Mouse (Mus musculus): ENCODE data around the gene Dnajc17. TPM values are rescaled to one million over a fixed set of nuclear protein-coding genes. Genes with fewer than 3 reads are reported as not detected.

Gene Dnajc17
- total and polyA plus RNA-seq, 3 experiments, result 2.5 to 10.1 (median 9.3) TPM

- no peak overlapping the region for H3K4me3 ChIP-seq
- intact Hi-C loops (cut with DNase I), result no loop called here
Measured at GRCm38 (mm10) chr2:119247904-119248303, 39.3 kb upstream of the Dnajc17 start.

GRCm38 (mm10) chr2:119245246-119245645 lies 36.7 kb upstream of the Dnajc17 start:
- no peaks in the 10 kb centered on the region for H3K79me2 ChIP-seq (replicated peaks; ENCODE audit: control insufficient read depth, insufficient read depth, low read length)
- intact Hi-C loops (cut with DNase I), result no loop called here
- no peak overlapping the region for H3K4me3 ChIP-seq
- TF ChIP-seq POLR2A (IDR thresholded peaks at IDR 0.05; ENCODE audit: insufficient read depth, low read depth, low read length) (no peak), EP300 (IDR thresholded peaks at IDR 0.05; ENCODE audit: insufficient read depth, low read depth, low read length) (no peak), CTCF (IDR thresholded peaks at IDR 0.05) (no peak)
- no peak overlapping the region for H3K27ac ChIP-seq
- no peaks in the 10 kb centered on the region for H3K36me3 ChIP-seq (ENCODE audit: control insufficient read depth, insufficient read depth, low read length)
- 55% methylated on average over 7 of the region's 7 CpGs for WGBS
- no peaks in the 10 kb centered on the region for H3K4me1 ChIP-seq (ENCODE audit: control insufficient read depth, insufficient read depth, low read length)
- DNase-seq, result no peak
- H3K27me3 ChIP-seq (ENCODE audit: control insufficient read depth, insufficient read depth, low read length), result no peaks in the 10 kb centered on the region
- no peak overlapping the region for H3K9ac ChIP-seq (ENCODE audit: low read depth, low read length)

More at GRCm38 (mm10) chr2:119247904-119248303, 39.3 kb upstream of the Dnajc17 start:
- H3K27me3 ChIP-seq (ENCODE audit: control insufficient read depth, insufficient read depth, low read length), result no peaks in the 10 kb centered on the region
- 81% methylated on average over 9 of the region's 9 CpGs for WGBS
- TF ChIP-seq EP300 (IDR thresholded peaks at IDR 0.05; ENCODE audit: insufficient read depth, low read depth, low read length), result no peak
- no peak for TF ChIP-seq POLR2A (IDR thresholded peaks at IDR 0.05; ENCODE audit: insufficient read depth, low read depth, low read length)
- TF ChIP-seq CTCF (IDR thresholded peaks at IDR 0.05), result no peak
- H3K36me3 ChIP-seq (ENCODE audit: control insufficient read depth, insufficient read depth, low read length), result no peaks in the 10 kb centered on the region
- H3K9ac ChIP-seq (ENCODE audit: low read depth, low read length), result no peak overlapping the region
- H3K4me1 ChIP-seq (ENCODE audit: control insufficient read depth, insufficient read depth, low read length), result peaks cover 1% of the 10 kb centered on the region; the same call in 1 of the 2 replicates
- H3K79me2 ChIP-seq (replicated peaks; ENCODE audit: control insufficient read depth, insufficient read depth, low read length), result no peaks in the 10 kb centered on the region
- DNase-seq, result no peak
- no peak overlapping the region for H3K27ac ChIP-seq

- Histone ChIP-seq H3K27ac (no peak overlapping the region), H3K4me1 (ENCODE audit: control insufficient read depth, insufficient read depth, low read length) (no peaks in the 10 kb centered on the region), H3K79me2 (replicated peaks; ENCODE audit: control insufficient read depth, insufficient read depth, low read length) (no peaks in the 10 kb centered on the region), H3K27me3 (ENCODE audit: control insufficient read depth, insufficient read depth, low read length) (peaks cover 4% of the 10 kb centered on the region), H3K36me3 (ENCODE audit: control insufficient read depth, insufficient read depth, low read length) (no peaks in the 10 kb centered on the region), H3K4me3 (no peak overlapping the region), H3K9ac (ENCODE audit: low read depth, low read length) (no peak overlapping the region)
- intact Hi-C loops (cut with DNase I), result no loop called here
- WGBS, result 49% methylated on average over 9 of the region's 9 CpGs
- no peak for TF ChIP-seq EP300 (IDR thresholded peaks at IDR 0.05; ENCODE audit: insufficient read depth, low read depth, low read length)
- no peak for TF ChIP-seq CTCF (IDR thresholded peaks at IDR 0.05)
- TF ChIP-seq POLR2A (IDR thresholded peaks at IDR 0.05; ENCODE audit: insufficient read depth, low read depth, low read length), result no peak
- DNase-seq, result no peak
Measured at GRCm38 (mm10) chr2:119242548-119242947, 34.0 kb upstream of the Dnajc17 start.

- no peak for TF ChIP-seq EP300 (IDR thresholded peaks at IDR 0.05; ENCODE audit: insufficient read depth, low read depth, low read length)
- TF ChIP-seq CTCF (IDR thresholded peaks at IDR 0.05), result no peak
- no peak for TF ChIP-seq POLR2A (IDR thresholded peaks at IDR 0.05; ENCODE audit: insufficient read depth, low read depth, low read length)
- no peaks in the 10 kb centered on the region for H3K4me1 ChIP-seq (ENCODE audit: control insufficient read depth, insufficient read depth, low read length)
- H3K27ac ChIP-seq, result no peak overlapping the region
- no peak for DNase-seq
- intact Hi-C loops (cut with DNase I), result no loop called here
- no peak overlapping the region for H3K4me3 ChIP-seq
- H3K9ac ChIP-seq (ENCODE audit: low read depth, low read length), result no peak overlapping the region
- H3K79me2 ChIP-seq (replicated peaks; ENCODE audit: control insufficient read depth, insufficient read depth, low read length), result no peaks in the 10 kb centered on the region
- 84% methylated on average over 4 of the region's 4 CpGs for WGBS
- H3K27me3 ChIP-seq (ENCODE audit: control insufficient read depth, insufficient read depth, low read length), result peaks cover 11% of the 10 kb centered on the region
- H3K36me3 ChIP-seq (ENCODE audit: control insufficient read depth, insufficient read depth, low read length), result no peaks in the 10 kb centered on the region
Measured at GRCm38 (mm10) chr2:119240819-119241186, 32.2 kb upstream of the Dnajc17 start.

- no peak overlapping the region for H3K4me3 ChIP-seq
- no peak overlapping the region for H3K9ac ChIP-seq (ENCODE audit: low read depth, low read length)
- no peak for DNase-seq
- no peaks in the 10 kb centered on the region for H3K79me2 ChIP-seq (replicated peaks; ENCODE audit: control insufficient read depth, insufficient read depth, low read length)
- WGBS, result 76% methylated on average over 4 of the region's 4 CpGs
- intact Hi-C loops (cut with DNase I), result no loop called here
- peaks cover 11% of the 10 kb centered on the region for H3K27me3 ChIP-seq (ENCODE audit: control insufficient read depth, insufficient read depth, low read length)
- H3K27ac ChIP-seq, result no peak overlapping the region
- TF ChIP-seq POLR2A (IDR thresholded peaks at IDR 0.05; ENCODE audit: insufficient read depth, low read depth, low read length), result no peak
- TF ChIP-seq EP300 (IDR thresholded peaks at IDR 0.05; ENCODE audit: insufficient read depth, low read depth, low read length), result no peak
- TF ChIP-seq CTCF (IDR thresholded peaks at IDR 0.05), result no peak
- H3K36me3 ChIP-seq (ENCODE audit: control insufficient read depth, insufficient read depth, low read length), result no peaks in the 10 kb centered on the region
- H3K4me1 ChIP-seq (ENCODE audit: control insufficient read depth, insufficient read depth, low read length), result no peaks in the 10 kb centered on the region
Measured at GRCm38 (mm10) chr2:119240075-119240818, 31.7 kb upstream of the Dnajc17 start.

- no peaks in the 10 kb centered on the region for H3K4me1 ChIP-seq (ENCODE audit: control insufficient read depth, insufficient read depth, low read length)
- no peak overlapping the region for H3K4me3 ChIP-seq
- intact Hi-C loops (cut with DNase I), result no loop called here
- no peak overlapping the region for H3K27ac ChIP-seq
- no peaks in the 10 kb centered on the region for H3K36me3 ChIP-seq (ENCODE audit: control insufficient read depth, insufficient read depth, low read length)
- no peak for DNase-seq
- 90% methylated on average over 2 of the region's 2 CpGs for WGBS
- H3K9ac ChIP-seq (ENCODE audit: low read depth, low read length), result no peak overlapping the region
- H3K27me3 ChIP-seq (ENCODE audit: control insufficient read depth, insufficient read depth, low read length), result peaks cover 11% of the 10 kb centered on the region
- TF ChIP-seq CTCF (IDR thresholded peaks at IDR 0.05) (no peak), EP300 (IDR thresholded peaks at IDR 0.05; ENCODE audit: insufficient read depth, low read depth, low read length) (no peak), POLR2A (IDR thresholded peaks at IDR 0.05; ENCODE audit: insufficient read depth, low read depth, low read length) (no peak)
- no peaks in the 10 kb centered on the region for H3K79me2 ChIP-seq (replicated peaks; ENCODE audit: control insufficient read depth, insufficient read depth, low read length)
Measured at GRCm38 (mm10) chr2:119238671-119239070, 30.1 kb upstream of the Dnajc17 start.
